Mouse (Mus musculus) intestine, embryonic 15.5 days (tissue): ENCODE data around the gene Mrps27. TPM values are rescaled to one million over a fixed set of nuclear protein-coding genes. Genes with fewer than 3 reads are reported as not detected.

Source experiments
- polyA plus RNA-seq: library from polyadenylated mRNA; unstranded; fragments of >200 nt; fragmentation: Nextera tagmentation; extraction: Ambion mirVana; gene quantifications from 2 replicates; pipeline ENCODE4 v1.2.1, GENCODE M21; 2015

Gene Mrps27
- polyA plus RNA-seq, 1 experiment from 2014 or later: 71.4 TPM

Other genes starting within 250 kb of the Mrps27 start
- 0.48 and 0.49 TPM in 2 replicates for gene Zfp366, start 160.0 kb upstream of the Mrps27 start, polyA plus RNA-seq
- 54.8 and 62.3 TPM in 2 replicates for gene Ptcd2, start 81 bp upstream of the Mrps27 start, polyA plus RNA-seq
- 104 and 116 TPM in 2 replicates for gene Map1b, start 171.8 kb downstream of the Mrps27 start, polyA plus RNA-seq